Mouse (Mus musculus) liver, postnatal 0 days (tissue): ENCODE data around the gene Gm49380. TPM values are rescaled to one million over a fixed set of nuclear protein-coding genes. Genes with fewer than 3 reads are reported as not detected.

Experiments
- ATAC-seq: fragments of 200-750 bp; cut with Nextera tagmentation; 2 replicates; pipeline ENCODE4 v1.8.0; 2017; ENCODE audit warnings: mild to moderate bottlenecking, moderate library complexity
- DNase-seq: peaks from one replicate; pipeline ENCODE4 v3.0.0-alpha.2; 2016
- H3K27ac ChIP-seq: fragments of 300-500 bp; sonication (generic); 2 replicates; pipeline ENCODE4 v1.5.1; 2014; ENCODE audit warnings: antibody characterized with exemption, moderate library complexity, mild to moderate bottlenecking, low read depth
- H3K27me3 ChIP-seq: fragments of 300-500 bp; sonication (generic); 2 replicates; pipeline ENCODE4 v1.6.1; 2014; ENCODE audit warnings: low read length, control low read depth, mixed read lengths; ENCODE audit not compliant: insufficient read depth
- H3K36me3 ChIP-seq: fragments of 300-500 bp; sonication (generic); replicated peaks from 2 replicates; pipeline ENCODE4 v1.6.1; 2014; ENCODE audit warnings: mild to moderate bottlenecking, control low read depth, low read length, moderate library complexity, mixed read lengths; ENCODE audit not compliant: insufficient read depth
- H3K4me1 ChIP-seq: fragments of 300-500 bp; sonication (generic); 2 replicates; pipeline ENCODE4 v1.6.1; 2014; ENCODE audit warnings: antibody characterized with exemption, mild to moderate bottlenecking, control low read depth; ENCODE audit not compliant: insufficient read depth
- H3K4me2 ChIP-seq: fragments of 300-500 bp; sonication (generic); 2 replicates; pipeline ENCODE4 v1.6.1; 2014; ENCODE audit warnings: low read depth, mild to moderate bottlenecking, low read length, moderate library complexity, mixed read lengths
- H3K4me3 ChIP-seq: fragments of 300-500 bp; sonication (generic); 2 replicates; pipeline ENCODE4 v1.5.1; 2014; ENCODE audit warnings: low read depth, low read length
- H3K9ac ChIP-seq: fragments of 300-500 bp; sonication (generic); replicated peaks from 2 replicates; pipeline ENCODE4 v1.6.1; 2014; ENCODE audit warnings: mild to moderate bottlenecking, moderate library complexity
- H3K9me3 ChIP-seq: fragments of 300-500 bp; sonication (generic); 2 replicates; pipeline ENCODE4 v1.6.1; 2016; ENCODE audit warnings: mild to moderate bottlenecking, control low read depth, low read length, mixed read lengths
- CTCF ChIP-seq: sonication (generic); IDR thresholded peaks from 2 replicates; pipeline ENCODE4 v1.5.1; 2016; ENCODE audit warnings: antibody characterized with exemption, low read depth
- EP300 ChIP-seq: IDR thresholded peaks from 2 replicates; pipeline ENCODE4 v1.6.1; 2016; ENCODE audit warnings: antibody characterized with exemption, low read depth, mild to moderate bottlenecking
- WGBS: fragments of 180-500 bp; shearing (Covaris S2); extraction: QIAGEN DNeasy Blood & Tissue Kit; methylation state at CpG from one replicate; pipeline ENCODE4 v1.1.7; 2014; ENCODE audit not compliant: insufficient replicate concordance; 5-methylcytosine and 5-hydroxymethylcytosine counted together
- polyA plus RNA-seq: library from polyadenylated mRNA; unstranded; fragments of >200 nt; fragmentation: Nextera tagmentation; extraction: Ambion mirVana; gene quantifications from 2 replicates; pipeline ENCODE4 v1.2.1, GENCODE M21; 2015

Gene Gm49380
- polyA plus RNA-seq, 1 experiment from 2014 or later = not detected

- Histone ChIP-seq H3K4me2 (peak within 1 kb of the TSS; percentile 75), H3K4me3 (peak within 1 kb of the TSS; percentile 49), H3K4me1 (peaks cover 8% of the 10 kb centered on the region; the same call in 1 of the 2 replicates), H3K9me3 (no peaks in the 10 kb centered on the region), H3K36me3 (no peaks in the 10 kb centered on the region), H3K27ac (no peak within 1 kb of the TSS), H3K9ac (peak within 1 kb of the TSS; percentile 58), H3K27me3 (no peaks in the 10 kb centered on the region)
- ATAC-seq (peak; percentile 95), DNase-seq (peak; percentile 98)
- no peak for TF ChIP-seq EP300
- TF ChIP-seq CTCF = peak; percentile 91
- under 1% methylated on average over 38 of the region's 38 CpGs for WGBS
Observed at GRCm38 (mm10) chr9:44066785-44067225, 46.5 kb downstream of the Gm49380 start, which contains the start of gene Usp2. Usp2 (plus strand) TSS chr9:44067021.

- 21% methylated on average over 1 of the region's 1 CpGs for WGBS
- Histone ChIP-seq H3K9me3 (no peaks in the 10 kb centered on the region), H3K27me3 (no peaks in the 10 kb centered on the region), H3K4me1 (peaks cover 8% of the 10 kb centered on the region; the same call in 1 of the 2 replicates), H3K27ac (no peak overlapping the region), H3K4me2 (no peak overlapping the region), H3K4me3 (no peak overlapping the region), H3K36me3 (no peaks in the 10 kb centered on the region), H3K9ac (no peak overlapping the region)
- DNase-seq = no peak
- TF ChIP-seq EP300 = no peak
- TF ChIP-seq CTCF = peak; percentile 21
- no peak for ATAC-seq
Observed at GRCm38 (mm10) chr9:44065177-44065576, 48.1 kb downstream of the Gm49380 start.

GRCm38 (mm10) chr9:44058606-44059005 lies 54.7 kb downstream of the Gm49380 start:
- 86% methylated on average over 6 of the region's 6 CpGs for WGBS

GRCm38 (mm10) chr9:44053936-44054335 lies 59.4 kb downstream of the Gm49380 start:
- no peak for ATAC-seq
- Histone ChIP-seq H3K36me3 (no peaks in the 10 kb centered on the region), H3K4me3 (no peak overlapping the region), H3K4me2 (no peak overlapping the region), H3K9me3 (no peaks in the 10 kb centered on the region), H3K9ac (no peak overlapping the region), H3K27me3 (no peaks in the 10 kb centered on the region), H3K4me1 (no peaks in the 10 kb centered on the region), H3K27ac (no peak overlapping the region)
- no peak for DNase-seq
- TF ChIP-seq CTCF (no peak), EP300 (no peak)
- WGBS = 29% methylated on average over 1 of the region's 1 CpGs

More at GRCm38 (mm10) chr9:44058606-44059005, 54.7 kb downstream of the Gm49380 start:
- Histone ChIP-seq H3K36me3 (no peaks in the 10 kb centered on the region), H3K9ac (no peak overlapping the region), H3K27me3 (no peaks in the 10 kb centered on the region), H3K4me3 (no peak overlapping the region), H3K27ac (no peak overlapping the region), H3K4me1 (no peaks in the 10 kb centered on the region), H3K4me2 (no peak overlapping the region), H3K9me3 (no peaks in the 10 kb centered on the region)
- DNase-seq = no peak
- TF ChIP-seq CTCF (no peak), EP300 (no peak)
- no peak for ATAC-seq

GRCm38 (mm10) chr9:44052855-44053254 lies 60.4 kb downstream of the Gm49380 start:
- H3K9me3 ChIP-seq = no peaks in the 10 kb centered on the region
- H3K4me2 ChIP-seq = no peak overlapping the region
- 54% methylated on average over 3 of the region's 3 CpGs for WGBS
- no peak overlapping the region for H3K4me3 ChIP-seq
- no peak for ATAC-seq
- H3K36me3 ChIP-seq = no peaks in the 10 kb centered on the region
- no peak for DNase-seq
- no peaks in the 10 kb centered on the region for H3K27me3 ChIP-seq
- H3K9ac ChIP-seq = no peak overlapping the region
- no peak for TF ChIP-seq CTCF
- no peak for TF ChIP-seq EP300
- no peaks in the 10 kb centered on the region for H3K4me1 ChIP-seq
- no peak overlapping the region for H3K27ac ChIP-seq

- Histone ChIP-seq H3K4me3 (no peak overlapping the region), H3K9me3 (no peaks in the 10 kb centered on the region), H3K27me3 (peaks cover 15% of the 10 kb centered on the region; the same call in 1 of the 2 replicates), H3K4me1 (no peaks in the 10 kb centered on the region), H3K4me2 (no peak overlapping the region), H3K27ac (no peak overlapping the region), H3K36me3 (no peaks in the 10 kb centered on the region), H3K9ac (no peak overlapping the region)
- ATAC-seq (no peak), DNase-seq (no peak)
- 69% methylated on average over 8 of the region's 8 CpGs for WGBS
- TF ChIP-seq EP300 = no peak
- no peak for TF ChIP-seq CTCF
Observed at GRCm38 (mm10) chr9:44049381-44050165, 63.7 kb downstream of the Gm49380 start.
